Mouse (Mus musculus): ENCODE data around the gene Tfam. TPM values are rescaled to one million over a fixed set of nuclear protein-coding genes. Genes with fewer than 3 reads are reported as not detected.
A peak's percentile ranks its signal among the peaks of the same experiment; 100 is the strongest.

The Tfam gene
- total and polyA plus RNA-seq, 3 experiments = 7.2 to 54.2 (median 54.0) TPM

DNA sequence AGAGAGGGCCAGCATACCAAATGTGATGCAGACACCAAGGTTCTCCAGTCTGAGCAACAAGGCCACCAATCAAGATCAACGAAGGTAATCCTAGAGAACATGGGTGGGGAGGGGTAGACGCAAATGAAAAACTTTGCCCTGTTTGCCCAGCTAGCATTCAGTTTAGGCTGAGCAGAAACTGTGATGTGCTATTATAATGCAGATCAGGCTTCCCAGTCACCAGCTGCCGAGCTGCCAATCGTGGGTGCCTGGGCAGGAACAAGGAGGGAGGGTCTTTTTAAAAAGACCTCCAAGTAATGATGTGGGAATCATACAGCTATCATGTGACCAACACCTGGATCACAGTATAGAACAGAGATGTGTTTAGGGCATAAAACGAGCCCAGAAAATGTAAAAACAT is 15.0 kb downstream of the Tfam start:
- DNase-seq = no peak

- no peak for DNase-seq
These were observed 15.4 kb downstream of the Tfam start for GRCm38 (mm10) chr10:71222639-71223038.

- peak; percentile 73 for DNase-seq
These were observed 19.7 kb downstream of the Tfam start for GRCm38 (mm10) chr10:71218228-71218892.

GRCm38 (mm10) chr10:71215996-71216395 is 22.1 kb downstream of the Tfam start:
- no peak for DNase-seq

DNA sequence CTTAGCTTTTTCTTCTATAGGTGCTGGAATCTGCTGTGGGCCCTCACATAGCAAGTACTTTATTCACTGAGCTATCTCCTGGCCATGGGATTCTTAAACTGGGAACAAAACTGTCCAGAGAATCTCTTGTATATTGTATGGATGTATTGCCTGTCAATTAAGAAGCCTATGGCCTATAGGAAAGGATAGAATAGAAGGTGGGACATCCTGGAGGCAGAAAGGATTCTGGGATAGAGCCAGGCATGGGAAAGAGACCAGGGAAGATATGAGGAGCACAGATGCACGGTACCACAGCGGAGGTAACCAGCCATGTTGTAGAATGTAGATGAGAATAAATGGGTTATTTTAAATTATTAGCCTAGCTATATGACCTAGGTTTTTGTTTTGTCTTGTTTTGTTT is 36.6 kb downstream of the Tfam start:
- no peak for DNase-seq

DNA sequence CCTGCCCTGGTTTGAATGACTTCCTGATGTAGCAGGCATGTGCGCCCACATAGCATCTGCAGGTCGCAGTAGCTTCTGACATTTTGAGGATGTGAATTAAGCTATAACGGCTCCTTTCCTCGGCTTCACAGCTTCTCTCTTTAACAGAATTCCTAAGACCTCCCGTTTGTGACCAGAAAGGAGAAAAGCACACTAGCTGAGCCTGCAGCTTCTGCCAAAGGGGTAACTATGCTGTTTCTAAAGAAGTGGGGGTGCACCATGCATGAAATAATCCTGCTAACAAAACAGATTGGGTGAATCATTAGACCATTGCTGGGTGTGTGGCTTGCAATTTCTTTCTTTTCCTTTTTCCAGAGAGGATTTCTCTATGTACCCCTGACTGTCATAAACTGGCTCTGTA is 37.1 kb downstream of the Tfam start:
- DNase-seq = no peak

GRCm38 (mm10) chr10:71198676-71199075 is 39.4 kb downstream of the Tfam start:
- peak; percentile 14 for DNase-seq

GRCm38 (mm10) chr10:71197036-71197785 is 40.9 kb downstream of the Tfam start:
- no peak for DNase-seq

DNA sequence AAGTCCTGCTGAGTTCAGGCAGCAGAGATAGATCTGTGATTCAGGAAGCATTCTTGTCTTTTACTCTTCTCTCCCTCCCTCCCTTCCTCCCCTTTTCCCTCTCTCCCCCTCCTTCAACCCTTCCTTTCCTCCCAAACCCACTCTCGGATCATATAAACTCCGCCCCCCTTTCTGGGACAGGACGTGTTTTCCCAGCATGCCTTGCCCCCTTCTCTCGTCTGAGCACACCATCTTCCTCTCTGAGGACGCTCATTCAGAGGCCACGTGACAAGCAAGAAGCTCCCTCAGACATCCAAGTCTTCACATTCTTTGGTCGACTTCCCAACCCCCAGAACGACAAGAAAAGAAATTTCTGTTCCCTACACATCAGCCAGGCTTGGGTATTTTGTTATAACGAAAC is 42.6 kb downstream of the Tfam start:
- DNase-seq = no peak

DNA sequence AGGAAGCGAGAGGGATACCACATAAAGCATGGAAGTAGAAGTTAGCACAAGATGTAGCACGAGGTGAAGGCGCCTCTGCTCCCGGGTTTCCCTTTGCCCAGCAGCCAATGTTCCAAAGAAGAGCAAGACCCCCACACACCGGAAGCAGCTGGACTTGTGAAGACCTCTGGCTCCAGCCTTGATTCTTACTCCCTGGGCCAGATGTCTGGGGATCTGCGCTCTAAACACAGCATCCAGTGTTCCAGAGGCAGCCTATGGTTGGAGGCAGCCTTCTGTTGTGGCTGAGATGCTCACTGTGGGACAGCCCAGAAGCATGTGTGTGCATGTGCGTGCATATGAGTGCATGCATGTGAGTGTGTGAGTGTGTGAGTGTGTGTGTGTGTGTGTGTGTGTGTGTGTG is 43.4 kb downstream of the Tfam start:
- DNase-seq = no peak

DNA sequence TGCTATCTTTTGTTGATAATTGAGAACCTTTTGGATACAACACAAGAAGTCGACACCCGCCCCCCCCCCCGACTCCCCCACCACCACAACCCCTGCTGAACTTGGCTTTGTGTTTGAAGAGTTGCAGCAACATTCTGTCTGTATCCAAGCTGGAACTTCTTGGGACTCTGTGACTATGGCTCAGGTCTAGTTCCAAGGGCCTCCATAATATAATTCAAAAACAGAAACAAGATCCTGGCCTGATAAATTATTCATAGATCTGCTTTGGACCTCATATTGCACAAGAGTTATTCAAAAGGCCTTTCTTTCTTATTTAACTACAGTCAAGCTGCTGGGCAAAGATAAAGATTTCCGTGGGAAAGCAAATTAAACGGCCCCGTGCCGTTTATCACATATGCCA is 44.8 kb downstream of the Tfam start:
- no peak for DNase-seq

DNA sequence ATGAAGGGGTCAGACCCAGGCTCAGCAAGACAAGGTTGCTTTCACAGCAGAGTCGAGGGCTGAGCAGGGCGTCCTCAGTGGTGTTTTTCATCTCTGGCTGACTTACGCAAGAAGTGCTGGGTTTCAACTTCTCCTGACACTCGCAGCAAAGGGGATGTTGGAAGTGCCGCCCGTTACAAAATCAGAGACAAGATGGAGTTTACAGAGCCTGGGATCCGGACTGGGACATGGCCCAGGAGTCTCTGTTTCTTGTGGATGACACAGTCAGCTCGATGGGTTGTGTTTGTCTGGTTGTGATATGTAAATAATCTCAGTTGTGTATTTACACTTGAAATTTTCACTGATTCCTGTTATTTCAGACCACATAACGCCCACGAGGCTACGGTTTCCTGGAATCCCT is 45.2 kb downstream of the Tfam start:
- peak; percentile 37 for DNase-seq

DNA sequence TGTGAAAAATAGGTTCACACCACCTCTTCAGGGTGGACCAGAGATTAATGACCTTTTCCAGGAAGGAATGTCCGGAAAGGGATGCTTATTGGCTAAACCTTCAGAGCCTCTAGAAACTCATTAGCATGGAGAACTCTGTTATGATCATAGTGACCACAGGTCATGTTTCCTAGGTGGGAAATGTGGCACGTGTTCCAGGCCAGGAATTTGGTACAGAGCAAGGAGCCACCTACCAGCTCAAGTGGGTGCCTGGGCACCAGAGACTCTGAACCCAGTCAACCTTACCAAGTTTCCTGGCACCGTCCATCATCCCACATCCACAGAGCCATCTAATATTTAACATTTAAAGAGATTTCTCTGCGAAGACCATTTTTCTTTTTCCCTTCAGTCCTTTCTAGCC is 49.4 kb downstream of the Tfam start:
- DNase-seq = no peak

- DNase-seq = no peak
These were observed 53.0 kb downstream of the Tfam start for GRCm38 (mm10) chr10:71185059-71185458.

DNA sequence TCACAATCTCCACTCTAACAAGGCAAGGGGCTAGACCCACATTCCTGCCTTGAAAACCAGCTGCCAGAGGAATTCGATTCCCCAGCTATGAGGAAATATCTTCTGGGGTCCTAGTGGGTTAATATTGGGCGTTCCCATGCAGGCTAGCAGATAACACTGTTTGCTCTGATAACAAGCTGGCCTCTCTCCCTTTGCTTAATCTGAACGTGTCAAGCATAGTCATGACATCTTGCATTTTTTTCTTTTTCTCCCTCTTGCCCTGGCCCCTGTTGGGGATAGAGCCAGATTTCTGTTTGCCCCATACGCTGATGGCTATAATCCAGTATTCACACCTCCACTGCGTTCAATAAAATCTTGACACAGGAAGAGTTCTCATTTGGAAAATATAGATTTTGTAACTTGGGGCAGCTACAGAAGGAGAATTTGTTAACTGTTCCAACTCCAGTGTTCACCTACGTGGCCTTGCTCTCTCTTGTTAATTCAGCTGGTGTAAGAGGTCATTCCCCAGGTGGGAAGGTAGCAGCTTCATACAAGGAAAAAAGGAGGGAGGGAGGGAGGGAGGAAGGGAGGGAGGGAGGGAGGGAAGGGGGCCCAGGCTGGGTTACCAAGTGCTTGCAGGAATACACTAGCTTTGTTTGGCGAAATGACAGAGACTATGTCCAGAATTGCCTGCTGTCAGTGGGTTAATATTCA is 54.6 kb downstream of the Tfam start:
- DNase-seq = no peak

DNA sequence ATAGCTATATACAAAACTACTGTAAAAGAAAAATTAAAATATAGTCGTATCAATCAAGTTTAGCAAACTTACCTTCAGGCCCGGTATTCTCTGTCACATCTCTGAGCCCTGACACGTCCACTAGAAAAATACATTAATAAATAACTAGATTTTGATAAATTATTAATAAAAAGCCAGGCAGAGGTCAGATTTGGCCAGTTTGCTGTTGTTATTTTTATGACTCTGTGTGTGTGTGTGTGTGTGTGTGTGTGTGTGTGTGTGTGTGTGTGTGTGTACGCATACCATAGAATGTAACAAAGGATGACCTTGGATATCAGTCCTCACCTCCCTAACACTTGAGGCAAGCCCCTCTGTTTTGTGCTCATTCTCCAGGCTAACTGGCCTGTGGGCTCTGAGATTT is 56.1 kb downstream of the Tfam start:
- DNase-seq = no peak

DNA sequence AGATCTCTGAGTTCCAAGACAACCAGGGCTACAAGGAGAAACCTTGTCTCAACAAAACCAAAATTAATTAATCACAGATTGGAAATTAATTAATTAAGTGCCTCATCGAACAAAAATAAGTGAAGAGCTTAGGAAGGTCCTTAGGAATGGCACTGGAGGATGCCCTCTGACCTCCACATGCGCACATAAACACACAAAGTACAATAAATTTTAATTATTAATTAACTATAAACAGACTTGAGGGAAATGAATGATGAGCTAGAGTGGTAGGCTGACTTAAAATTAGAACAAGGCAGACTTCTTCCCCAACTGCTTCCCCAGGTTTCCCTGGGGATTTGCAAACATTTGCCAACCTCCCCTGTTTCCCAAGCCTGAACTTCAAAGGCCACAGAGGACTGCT is 57.0 kb downstream of the Tfam start:
- no peak for DNase-seq

DNA sequence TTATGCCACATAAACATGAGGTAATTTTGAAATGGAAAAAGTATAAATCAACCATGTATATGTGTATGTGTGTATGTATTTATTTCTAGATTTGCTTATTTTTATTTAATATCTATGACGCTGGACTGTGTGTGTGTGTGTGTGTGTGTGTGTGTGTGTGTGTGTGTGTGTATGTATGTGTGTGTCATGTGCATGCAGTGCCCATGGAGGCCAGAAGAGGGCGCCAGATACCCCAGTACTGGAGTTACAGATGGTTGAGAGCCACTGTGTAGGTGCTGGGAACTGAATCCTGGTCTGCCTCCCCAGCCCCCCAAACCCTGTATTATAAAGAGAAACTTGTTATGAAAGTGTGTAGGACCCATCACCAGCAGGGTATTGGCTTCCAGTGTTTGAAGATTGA is 58.0 kb downstream of the Tfam start:
- DNase-seq = no peak

GRCm38 (mm10) chr10:71177201-71177600 is 60.9 kb downstream of the Tfam start:
- DNase-seq = no peak

GRCm38 (mm10) chr10:71176341-71176740 is 61.7 kb downstream of the Tfam start:
- no peak for DNase-seq
